Mouse (Mus musculus) liver, postnatal 0 days (tissue): ENCODE results near the gene Pin1rt1. TPM values are rescaled to one million over a fixed set of nuclear protein-coding genes. Genes with fewer than 3 reads are reported as not detected.
A peak's percentile ranks its signal among the peaks of the same experiment; 100 is the strongest.

Source experiments
- ATAC-seq: fragments of 200-750 bp; cut with Nextera tagmentation; 2 replicates; pipeline ENCODE4 v1.8.0; 2017; ENCODE audit warnings: mild to moderate bottlenecking, moderate library complexity
- DNase-seq: peaks from one replicate; pipeline ENCODE4 v3.0.0-alpha.2; 2016
- H3K27ac ChIP-seq: fragments of 300-500 bp; sonication (generic); 2 replicates; pipeline ENCODE4 v1.5.1; 2014; ENCODE audit warnings: antibody characterized with exemption, moderate library complexity, mild to moderate bottlenecking, low read depth
- H3K27me3 ChIP-seq: fragments of 300-500 bp; sonication (generic); 2 replicates; pipeline ENCODE4 v1.6.1; 2014; ENCODE audit warnings: low read length, control low read depth, mixed read lengths; ENCODE audit not compliant: insufficient read depth
- H3K36me3 ChIP-seq: fragments of 300-500 bp; sonication (generic); replicated peaks from 2 replicates; pipeline ENCODE4 v1.6.1; 2014; ENCODE audit warnings: mild to moderate bottlenecking, control low read depth, low read length, moderate library complexity, mixed read lengths; ENCODE audit not compliant: insufficient read depth
- H3K4me1 ChIP-seq: fragments of 300-500 bp; sonication (generic); 2 replicates; pipeline ENCODE4 v1.6.1; 2014; ENCODE audit warnings: antibody characterized with exemption, mild to moderate bottlenecking, control low read depth; ENCODE audit not compliant: insufficient read depth
- H3K4me2 ChIP-seq: fragments of 300-500 bp; sonication (generic); 2 replicates; pipeline ENCODE4 v1.6.1; 2014; ENCODE audit warnings: low read depth, mild to moderate bottlenecking, low read length, moderate library complexity, mixed read lengths
- H3K4me3 ChIP-seq: fragments of 300-500 bp; sonication (generic); 2 replicates; pipeline ENCODE4 v1.5.1; 2014; ENCODE audit warnings: low read depth, low read length
- H3K9ac ChIP-seq: fragments of 300-500 bp; sonication (generic); replicated peaks from 2 replicates; pipeline ENCODE4 v1.6.1; 2014; ENCODE audit warnings: mild to moderate bottlenecking, moderate library complexity
- H3K9me3 ChIP-seq: fragments of 300-500 bp; sonication (generic); 2 replicates; pipeline ENCODE4 v1.6.1; 2016; ENCODE audit warnings: mild to moderate bottlenecking, control low read depth, low read length, mixed read lengths
- CTCF ChIP-seq: sonication (generic); IDR thresholded peaks from 2 replicates; pipeline ENCODE4 v1.5.1; 2016; ENCODE audit warnings: antibody characterized with exemption, low read depth
- EP300 ChIP-seq: IDR thresholded peaks from 2 replicates; pipeline ENCODE4 v1.6.1; 2016; ENCODE audit warnings: antibody characterized with exemption, low read depth, mild to moderate bottlenecking
- WGBS: fragments of 180-500 bp; shearing (Covaris S2); extraction: QIAGEN DNeasy Blood & Tissue Kit; methylation state at CpG from one replicate; pipeline ENCODE4 v1.1.7; 2014; ENCODE audit not compliant: insufficient replicate concordance; 5-methylcytosine and 5-hydroxymethylcytosine counted together
- polyA plus RNA-seq: library from polyadenylated mRNA; unstranded; fragments of >200 nt; fragmentation: Nextera tagmentation; extraction: Ambion mirVana; gene quantifications from 2 replicates; pipeline ENCODE4 v1.2.1, GENCODE M21; 2015

Gene Pin1rt1
- polyA plus RNA-seq, 1 experiment from 2014 or later, result not detected

GRCm38 (mm10) chr2:104743971-104744370 is 27.8 kb upstream of the Pin1rt1 start:
- H3K36me3 ChIP-seq, result no peaks in the 10 kb centered on the region
- no peaks in the 10 kb centered on the region for H3K4me1 ChIP-seq
- peaks cover 6% of the 10 kb centered on the region; the same call in 1 of the 2 replicates for H3K27me3 ChIP-seq
- no peaks in the 10 kb centered on the region for H3K9me3 ChIP-seq
- TF ChIP-seq EP300, result no peak
- no peak for TF ChIP-seq CTCF
- H3K9ac ChIP-seq, result no peak overlapping the region
- H3K4me3 ChIP-seq, result no peak overlapping the region
- DNase-seq, result no peak
- no peak overlapping the region for H3K4me2 ChIP-seq
- no peak for ATAC-seq
- no peak overlapping the region for H3K27ac ChIP-seq
- WGBS, result 61% methylated on average over 5 of the region's 5 CpGs

GRCm38 (mm10) chr2:104743160-104743559 is 27.0 kb upstream of the Pin1rt1 start:
- peak; percentile 48 for ATAC-seq
- Histone ChIP-seq H3K4me3 (peak overlapping the region; percentile 71), H3K9ac (peak overlapping the region; percentile 82; the same call in 1 of the 2 replicates), H3K9me3 (no peaks in the 10 kb centered on the region), H3K4me2 (peak overlapping the region; percentile 77), H3K27me3 (peaks cover 6% of the 10 kb centered on the region; the same call in 1 of the 2 replicates), H3K27ac (peak overlapping the region; percentile 80), H3K4me1 (no peaks in the 10 kb centered on the region), H3K36me3 (no peaks in the 10 kb centered on the region)
- WGBS, result 19% methylated on average over 7 of the region's 7 CpGs
- no peak; the same call in 1 of the 2 replicates for TF ChIP-seq EP300
- TF ChIP-seq CTCF, result no peak
- no peak for DNase-seq

GRCm38 (mm10) chr2:104742741-104743064 is 26.5 kb upstream of the Pin1rt1 start, which contains the start of gene Depdc7:
Depdc7 (minus strand) TSS chr2:104742878.
- H3K9ac ChIP-seq, result peak within 1 kb of the TSS; percentile 82
- no peak for TF ChIP-seq EP300
- TF ChIP-seq CTCF, result no peak
- H3K27ac ChIP-seq, result peak within 1 kb of the TSS; percentile 84
- ATAC-seq (peak; percentile 95), DNase-seq (peak; percentile 87)
- H3K27me3 ChIP-seq, result peaks cover 6% of the 10 kb centered on the region; the same call in 1 of the 2 replicates
- peak within 1 kb of the TSS; percentile 71 for H3K4me3 ChIP-seq
- under 1% methylated on average over 31 of the region's 31 CpGs for WGBS
- no peaks in the 10 kb centered on the region for H3K36me3 ChIP-seq
- H3K9me3 ChIP-seq, result no peaks in the 10 kb centered on the region
- no peaks in the 10 kb centered on the region for H3K4me1 ChIP-seq
- H3K4me2 ChIP-seq, result peak within 1 kb of the TSS; percentile 77

- H3K27me3 ChIP-seq, result peaks cover 6% of the 10 kb centered on the region; the same call in 1 of the 2 replicates
- H3K4me3 ChIP-seq, result peak overlapping the region; percentile 71
- no peaks in the 10 kb centered on the region for H3K4me1 ChIP-seq
- no peaks in the 10 kb centered on the region for H3K9me3 ChIP-seq
- ATAC-seq, result peak; percentile 39
- H3K27ac ChIP-seq, result peak overlapping the region; percentile 84
- H3K4me2 ChIP-seq, result peak overlapping the region; percentile 77
- TF ChIP-seq CTCF (no peak), EP300 (no peak)
- H3K36me3 ChIP-seq, result no peaks in the 10 kb centered on the region
- 6% methylated on average over 45 of the region's 46 CpGs for WGBS
- peak overlapping the region; percentile 82 for H3K9ac ChIP-seq
- no peak for DNase-seq
Measured at GRCm38 (mm10) chr2:104741896-104742740, 25.9 kb upstream of the Pin1rt1 start.

GRCm38 (mm10) chr2:104741015-104741758 is 25.0 kb upstream of the Pin1rt1 start:
- no peaks in the 10 kb centered on the region for H3K36me3 ChIP-seq
- peaks cover 6% of the 10 kb centered on the region; the same call in 1 of the 2 replicates for H3K27me3 ChIP-seq
- DNase-seq (no peak), ATAC-seq (no peak)
- TF ChIP-seq CTCF, result no peak
- TF ChIP-seq EP300, result no peak
- H3K4me3 ChIP-seq, result peak overlapping the region; percentile 71
- no peaks in the 10 kb centered on the region for H3K4me1 ChIP-seq
- 54% methylated on average over 7 of the region's 7 CpGs for WGBS
- peak overlapping the region; percentile 39; the same call in 1 of the 2 replicates for H3K27ac ChIP-seq
- H3K4me2 ChIP-seq, result peak overlapping the region; percentile 77
- H3K9me3 ChIP-seq, result no peaks in the 10 kb centered on the region
- peak overlapping the region; percentile 82 for H3K9ac ChIP-seq
